Mouse (Mus musculus): ENCODE results near the gene Plagl2. TPM values are rescaled to one million over a fixed set of nuclear protein-coding genes. Genes with fewer than 3 reads are reported as not detected.

The Plagl2 gene
- total and polyA plus RNA-seq, 3 experiments: 8.1 to 52.7 (median 18.0) TPM

- dilution Hi-C loops (cut with MboI; ENCODE audit: extremely low pct_ligation_motif_present, extremely low pct_unique_long_range_greater_than_20kb, low sequenced_read_pairs): no loop called here
- H3K79me2 ChIP-seq (replicated peaks; ENCODE audit: control insufficient read depth, extremely low read depth, insufficient read depth, poor library complexity, severe bottlenecking): no peaks in the 10 kb centered on the region
- H3K4me3 ChIP-seq (replicated peaks in 1 of 3; ENCODE audit: low read depth in 2 of 3, low read length in 2 of 3, poor library complexity in 1 of 3): no peak overlapping the region
- no peaks in the 10 kb centered on the region for H3K27me3 ChIP-seq (replicated peaks)
- in situ Hi-C loops (cut with MboI; ENCODE audit: low pct_ligation_motif_present, low pct_unique_long_range_greater_than_20kb, low sequenced_read_pairs): no loop called here
- TF ChIP-seq MYC (IDR thresholded peaks at IDR 0.05; ENCODE audit: low read depth, low read length) (no peak), MXI1 (IDR thresholded peaks at IDR 0.05; ENCODE audit: low read depth, low read length) (no peak), ZC3H11A (IDR thresholded peaks at IDR 0.05; ENCODE audit: low read depth, low read length) (no peak)
- no peak for DNase-seq (ENCODE audit: extremely low read depth)
- H3K36me3 ChIP-seq (replicated peaks in 1 of 2; ENCODE audit: control insufficient read depth in 1 of 2, insufficient read depth in 1 of 2, low read length in 1 of 2): peaks cover 48 to 76% of the 10 kb centered on the region in 2 experiments
- no peaks in the 10 kb centered on the region for H3K9me3 ChIP-seq (replicated peaks; ENCODE audit: low read length)
- H3K4me2 ChIP-seq (ENCODE audit: insufficient read depth, low read depth, poor library complexity, severe bottlenecking): no peak overlapping the region
- H3K9ac ChIP-seq (ENCODE audit: insufficient read depth, low read depth): no peak overlapping the region
- H3K27ac ChIP-seq (ENCODE audit: insufficient read depth, low read depth): no peak overlapping the region
- H3K4me1 ChIP-seq (ENCODE audit: control insufficient read depth in 1 of 2, insufficient read depth in 2 of 2): peaks cover 0 to 5% of the 10 kb centered on the region in 2 experiments; a peak in 2 of 4 replicates
Measured at GRCm38 (mm10) chr2:153208149-153208548, 33.1 kb downstream of the Plagl2 start.

GRCm38 (mm10) chr2:153202766-153203165, 38.5 kb downstream of the Plagl2 start:
- Histone ChIP-seq H3K27ac (ENCODE audit: insufficient read depth, low read depth) (no peak overlapping the region), H3K9ac (ENCODE audit: insufficient read depth, low read depth) (no peak overlapping the region), H3K27me3 (replicated peaks) (no peaks in the 10 kb centered on the region), H3K9me3 (replicated peaks; ENCODE audit: low read length) (peaks cover 3% of the 10 kb centered on the region), H3K4me3 (replicated peaks in 1 of 3; ENCODE audit: low read depth in 2 of 3, low read length in 2 of 3, poor library complexity in 1 of 3) (no peak overlapping the region), H3K4me1 (ENCODE audit: control insufficient read depth in 1 of 2, insufficient read depth in 2 of 2) (peaks cover 9 to 26% of the 10 kb centered on the region in 2 experiments), H3K79me2 (replicated peaks; ENCODE audit: control insufficient read depth, extremely low read depth, insufficient read depth, poor library complexity, severe bottlenecking) (no peaks in the 10 kb centered on the region), H3K4me2 (ENCODE audit: insufficient read depth, low read depth, poor library complexity, severe bottlenecking) (no peak overlapping the region), H3K36me3 (replicated peaks in 1 of 2; ENCODE audit: control insufficient read depth in 1 of 2, insufficient read depth in 1 of 2, low read length in 1 of 2) (peaks cover 62 to 89% of the 10 kb centered on the region in 2 experiments)
- no peak for DNase-seq (ENCODE audit: extremely low read depth)
- in situ Hi-C loops (cut with MboI; ENCODE audit: low pct_ligation_motif_present, low pct_unique_long_range_greater_than_20kb, low sequenced_read_pairs) (no loop called here), dilution Hi-C loops (cut with MboI; ENCODE audit: extremely low pct_ligation_motif_present, extremely low pct_unique_long_range_greater_than_20kb, low sequenced_read_pairs) (no loop called here)
- TF ChIP-seq HCFC1 (IDR thresholded peaks at IDR 0.05; ENCODE audit: low read depth, low read length): no peak
- no peak for TF ChIP-seq JUN (IDR thresholded peaks at IDR 0.05; ENCODE audit: insufficient read depth, low read depth, low read length)
- TF ChIP-seq CHD1 (IDR thresholded peaks at IDR 0.05; ENCODE audit: low read depth, low read length): no peak
- TF ChIP-seq PAX5 (IDR thresholded peaks at IDR 0.05; ENCODE audit: low read length): no peak
- TF ChIP-seq UBTF (IDR thresholded peaks at IDR 0.05; ENCODE audit: low read depth, low read length): no peak
- no peak for TF ChIP-seq MAX (IDR thresholded peaks at IDR 0.05; ENCODE audit: low read length)
- TF ChIP-seq ZMIZ1 (IDR thresholded peaks at IDR 0.05; ENCODE audit: low read depth, low read length): no peak
- TF ChIP-seq TBP (conservative IDR thresholded peaks at IDR 0.05; ENCODE audit: low read depth, low read length): no peak
- TF ChIP-seq ZNF384 (IDR thresholded peaks at IDR 0.05; ENCODE audit: low read depth, low read length): no peak
- TF ChIP-seq E2F4 (IDR thresholded peaks at IDR 0.05; ENCODE audit: insufficient replicate concordance, low read depth, low read length): no peak

- H3K4me3 ChIP-seq (replicated peaks in 1 of 3; ENCODE audit: low read depth in 2 of 3, low read length in 2 of 3, poor library complexity in 1 of 3): no peak overlapping the region
- peak; percentile 19 for DNase-seq (ENCODE audit: extremely low read depth)
- H3K79me2 ChIP-seq (replicated peaks; ENCODE audit: control insufficient read depth, extremely low read depth, insufficient read depth, poor library complexity, severe bottlenecking): no peaks in the 10 kb centered on the region
- no peak overlapping the region for H3K9ac ChIP-seq (ENCODE audit: insufficient read depth, low read depth)
- H3K4me2 ChIP-seq (ENCODE audit: insufficient read depth, low read depth, poor library complexity, severe bottlenecking): no peak overlapping the region
- no peak overlapping the region for H3K27ac ChIP-seq (ENCODE audit: insufficient read depth, low read depth)
- TF ChIP-seq EP300 (IDR thresholded peaks at IDR 0.05; ENCODE audit: low read length) (no peak), IRF4 (IDR thresholded peaks at IDR 0.05; ENCODE audit: low read depth, low read length) (no peak), POLR2A (IDR thresholded peaks at IDR 0.05; ENCODE audit: low read depth, low read length) (no peak), TBP (conservative IDR thresholded peaks at IDR 0.05; ENCODE audit: low read depth, low read length) (no peak), E2F4 (IDR thresholded peaks at IDR 0.05; ENCODE audit: insufficient replicate concordance, low read depth, low read length) (no peak), KAT2A (IDR thresholded peaks at IDR 0.05; ENCODE audit: insufficient replicate concordance, low read length) (no peak), RCOR1 (conservative IDR thresholded peaks at IDR 0.05; ENCODE audit: low read depth, low read length) (no peak), ZMIZ1 (IDR thresholded peaks at IDR 0.05; ENCODE audit: low read depth, low read length) (no peak), JUND (conservative IDR thresholded peaks at IDR 0.05; ENCODE audit: low read depth, low read length) (no peak), SMC3 (IDR thresholded peaks at IDR 0.05; ENCODE audit: low read depth, low read length) (no peak), BHLHE40 (IDR thresholded peaks at IDR 0.05; ENCODE audit: low read depth, low read length) (no peak), MEF2A (IDR thresholded peaks at IDR 0.05; ENCODE audit: borderline replicate concordance, low read depth, low read length) (no peak)
- no peaks in the 10 kb centered on the region for H3K27me3 ChIP-seq (replicated peaks)
- dilution Hi-C loops (cut with MboI; ENCODE audit: extremely low pct_ligation_motif_present, extremely low pct_unique_long_range_greater_than_20kb, low sequenced_read_pairs) (no loop called here), in situ Hi-C loops (cut with MboI; ENCODE audit: low pct_ligation_motif_present, low pct_unique_long_range_greater_than_20kb, low sequenced_read_pairs) (no loop called here)
- peaks cover 60 to 82% of the 10 kb centered on the region in 2 experiments for H3K36me3 ChIP-seq (replicated peaks in 1 of 2; ENCODE audit: control insufficient read depth in 1 of 2, insufficient read depth in 1 of 2, low read length in 1 of 2)
- H3K4me1 ChIP-seq (ENCODE audit: control insufficient read depth in 1 of 2, insufficient read depth in 2 of 2): peaks cover 9 to 34% of the 10 kb centered on the region in 2 experiments
- peaks cover 3% of the 10 kb centered on the region for H3K9me3 ChIP-seq (replicated peaks; ENCODE audit: low read length)
Measured at GRCm38 (mm10) chr2:153199114-153199513, 42.1 kb downstream of the Plagl2 start.
